Mouse (Mus musculus) WW6 (cell line): ENCODE measurements around the gene Otub2.
A peak's percentile ranks its signal among the peaks of the same experiment; 100 is the strongest.

Source experiments
- DNase-seq: peaks from one replicate; pipeline ENCODE4 v3.0.0-alpha.2; 2013; ENCODE audit warnings: low read depth, low spot score

Gene Otub2

DNA sequence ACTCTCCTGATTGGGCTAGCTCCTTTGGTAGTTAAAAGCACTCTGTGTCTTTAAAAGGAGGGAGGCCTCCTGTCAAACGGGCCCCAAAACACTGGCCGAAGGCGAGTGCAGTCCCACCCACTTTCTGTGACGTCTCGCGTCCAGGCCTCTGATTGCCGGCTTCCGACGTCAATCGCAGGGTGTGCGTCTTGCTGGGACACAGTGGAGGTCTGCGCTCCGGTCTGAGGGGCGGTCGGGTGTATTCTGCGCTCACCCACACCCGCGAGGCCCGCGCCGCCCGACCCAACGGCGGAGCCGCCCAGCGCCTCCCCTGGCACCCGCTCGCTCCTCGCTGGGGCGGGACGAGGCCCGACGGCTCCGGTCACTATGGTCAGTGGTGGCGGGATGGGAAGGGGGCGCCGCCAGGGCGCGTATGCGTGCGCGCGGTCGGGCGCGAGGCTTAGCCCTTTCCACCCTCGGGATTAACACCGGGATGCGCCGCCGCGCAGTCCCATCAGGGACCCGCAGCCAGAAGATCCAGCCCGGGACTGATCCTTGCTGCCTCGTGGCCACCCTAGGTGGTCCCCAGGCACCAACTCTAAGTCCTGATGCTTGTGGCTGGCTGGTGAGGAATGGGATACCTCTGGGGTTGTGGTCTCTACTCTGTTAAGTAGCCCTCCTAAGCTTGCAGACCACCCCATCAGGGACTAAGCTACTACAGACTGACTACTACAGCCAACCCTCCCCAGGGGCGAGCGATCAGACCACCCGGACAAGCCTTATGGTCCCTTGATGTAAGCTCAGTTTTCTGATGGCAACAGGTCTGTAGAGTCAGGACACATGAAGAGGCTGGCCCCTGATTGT lies at the start of gene Otub2:
Gene Otub2 (plus strand): TSS at position 178 of the 843 bp plus-strand sequence.
- peak; percentile 85 for DNase-seq

DNA sequence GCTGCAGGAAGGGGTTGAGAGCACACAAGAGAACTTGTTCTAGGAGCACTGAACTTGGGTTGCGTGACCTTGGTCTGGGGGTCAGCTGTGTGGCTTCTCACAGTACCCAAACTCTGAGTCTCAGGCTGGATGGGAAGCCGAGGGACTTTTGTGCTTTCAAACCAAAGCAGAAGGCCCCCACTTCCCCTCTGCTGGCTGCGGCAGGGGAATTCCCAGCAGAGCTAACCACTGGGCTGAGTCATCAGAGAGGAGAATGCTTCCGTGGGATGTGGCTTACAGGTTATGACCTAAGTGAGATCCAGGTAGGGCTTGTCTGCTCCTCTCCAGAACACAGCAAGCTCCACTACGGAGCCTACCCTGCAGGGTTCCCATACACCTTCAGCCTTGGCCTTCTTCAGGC lies 47.3 kb upstream of the Otub2 start:
- no peak for DNase-seq

DNA sequence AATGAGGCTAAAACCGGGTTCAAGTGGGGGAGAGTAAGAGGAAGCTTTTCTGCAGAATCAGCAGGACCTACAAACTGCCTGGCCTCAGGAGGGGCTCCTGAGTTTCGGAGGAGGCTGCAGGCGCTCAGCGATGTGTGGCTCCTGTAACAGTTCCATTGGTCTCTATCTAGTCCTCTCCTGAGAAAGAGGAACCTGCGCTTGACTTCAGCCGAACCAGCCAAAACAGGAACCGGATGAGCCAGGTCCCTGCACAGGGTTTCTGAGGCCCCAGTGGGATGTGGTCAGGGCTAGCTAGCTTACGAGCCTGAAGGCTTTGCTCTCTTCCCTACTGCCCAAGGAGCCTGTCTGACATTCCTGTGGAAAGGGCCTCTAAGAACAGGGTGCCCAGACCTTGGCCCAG lies 45.0 kb upstream of the Otub2 start:
- no peak for DNase-seq

DNA sequence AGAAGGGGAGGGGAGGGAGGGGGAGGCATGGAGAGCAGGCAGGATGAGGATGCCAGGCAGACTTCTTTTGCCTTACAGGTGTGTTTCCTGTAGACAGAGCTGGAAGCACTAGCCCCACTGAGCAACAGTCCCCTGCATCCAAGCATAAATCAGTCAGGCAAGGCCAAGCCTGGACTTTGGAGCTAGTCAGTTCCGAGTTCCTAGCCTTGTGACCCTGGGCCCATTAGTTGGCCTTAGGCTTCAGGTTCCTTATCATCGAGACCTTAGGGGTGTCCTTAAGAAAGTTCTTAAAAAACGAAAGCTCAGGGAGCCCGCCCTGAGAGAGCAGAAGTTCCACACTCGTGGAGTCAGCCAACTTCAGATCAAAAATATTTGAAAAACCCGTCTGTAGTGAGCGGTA lies 43.5 kb upstream of the Otub2 start:
- no peak for DNase-seq

DNA sequence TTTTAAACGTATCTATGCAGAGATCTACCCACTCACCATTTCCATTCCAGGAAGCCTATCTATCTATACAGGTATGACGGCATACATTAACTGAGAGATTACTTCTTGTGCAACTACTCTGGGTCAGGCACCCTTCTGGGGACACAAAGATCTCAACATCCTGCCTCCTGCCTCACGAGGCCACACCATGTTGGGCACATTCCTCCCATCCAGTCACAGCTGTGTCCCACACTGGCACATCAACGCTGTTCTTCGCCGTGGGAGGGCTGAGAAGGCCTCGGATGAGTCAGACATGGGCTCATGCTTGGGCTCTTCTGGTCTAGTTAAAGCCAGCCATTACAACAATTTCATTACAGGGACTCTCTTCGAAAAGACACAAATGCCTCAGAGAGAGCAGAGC lies 41.5 kb upstream of the Otub2 start:
- DNase-seq = no peak

DNA sequence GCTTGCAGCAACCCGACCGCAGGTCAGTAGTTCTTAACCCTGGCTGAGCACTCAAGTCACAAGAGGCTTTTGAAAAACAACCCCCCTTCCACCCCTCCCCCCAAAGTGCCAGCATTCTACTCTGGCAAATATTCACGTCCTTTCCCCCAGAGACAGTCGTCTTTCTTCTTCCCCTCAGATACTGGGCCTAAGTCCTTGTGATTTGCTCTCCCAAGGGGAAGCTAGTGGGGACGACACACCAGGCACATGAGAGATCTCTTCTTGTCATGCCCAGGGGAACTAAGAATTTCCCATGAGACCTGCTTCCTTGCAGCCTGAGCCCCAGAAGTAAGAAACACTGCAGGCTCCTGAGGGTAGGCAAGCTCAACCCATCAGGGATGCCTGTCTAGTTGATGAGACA lies 41.1 kb upstream of the Otub2 start:
- no peak for DNase-seq

DNA sequence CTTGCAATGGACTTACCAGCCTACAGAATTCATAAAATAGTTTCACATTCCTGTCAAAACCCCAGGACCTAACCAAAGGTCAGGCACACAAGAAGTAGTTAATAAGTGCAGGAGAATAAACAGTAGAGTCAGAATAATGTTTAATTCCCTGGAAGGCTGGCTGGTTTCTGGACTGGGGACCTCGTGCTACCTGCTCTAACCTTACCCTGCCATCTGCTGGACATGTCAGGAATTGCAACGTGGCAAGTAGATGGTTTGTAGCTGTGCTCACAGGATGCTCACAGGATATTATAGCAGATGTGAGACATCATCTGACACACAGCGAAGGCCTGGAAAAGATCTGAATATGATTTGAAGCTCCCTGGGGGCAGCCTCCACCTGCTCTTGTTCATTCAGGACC lies 40.0 kb upstream of the Otub2 start:
- no peak for DNase-seq

DNA sequence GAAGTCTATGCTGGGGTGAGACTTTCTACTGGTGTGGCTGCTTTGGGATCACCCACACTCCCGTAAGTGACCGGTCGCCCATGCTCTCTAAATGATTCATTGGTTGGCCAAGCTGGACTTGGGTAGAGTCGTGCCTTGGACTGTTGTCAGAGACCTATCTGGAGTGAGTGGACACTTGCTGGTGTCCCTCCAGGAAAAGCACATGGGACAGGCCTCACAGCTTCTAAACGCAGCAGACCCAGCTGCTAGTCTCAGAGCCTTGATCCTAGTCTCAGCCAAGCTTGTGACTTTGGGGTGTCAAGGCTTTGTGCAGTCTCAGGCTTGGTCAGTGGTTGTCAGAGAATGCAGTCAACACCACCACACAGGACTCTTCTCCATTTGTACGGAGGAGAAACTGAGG lies 35.7 kb upstream of the Otub2 start:
- DNase-seq = no peak

DNA sequence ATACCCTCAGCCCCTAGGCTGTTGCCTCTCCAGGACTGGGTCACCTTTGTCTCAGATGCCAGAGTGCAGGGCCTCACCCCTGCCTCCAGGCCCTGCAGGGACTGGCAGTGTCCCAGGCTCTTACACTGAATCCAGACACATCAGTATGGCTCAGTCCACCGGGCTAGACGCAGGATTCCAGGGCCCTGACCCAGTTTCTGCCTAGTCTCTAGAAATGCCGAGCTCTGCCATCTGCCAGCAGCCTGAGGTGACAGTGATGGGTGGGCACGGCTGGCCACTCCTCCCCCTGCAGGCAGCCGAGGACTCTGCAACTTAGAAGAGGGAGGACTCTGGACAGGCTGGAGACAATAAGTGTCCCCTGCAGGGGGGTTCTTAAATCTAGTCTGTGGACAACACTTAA lies 34.9 kb upstream of the Otub2 start:
- DNase-seq = no peak

DNA sequence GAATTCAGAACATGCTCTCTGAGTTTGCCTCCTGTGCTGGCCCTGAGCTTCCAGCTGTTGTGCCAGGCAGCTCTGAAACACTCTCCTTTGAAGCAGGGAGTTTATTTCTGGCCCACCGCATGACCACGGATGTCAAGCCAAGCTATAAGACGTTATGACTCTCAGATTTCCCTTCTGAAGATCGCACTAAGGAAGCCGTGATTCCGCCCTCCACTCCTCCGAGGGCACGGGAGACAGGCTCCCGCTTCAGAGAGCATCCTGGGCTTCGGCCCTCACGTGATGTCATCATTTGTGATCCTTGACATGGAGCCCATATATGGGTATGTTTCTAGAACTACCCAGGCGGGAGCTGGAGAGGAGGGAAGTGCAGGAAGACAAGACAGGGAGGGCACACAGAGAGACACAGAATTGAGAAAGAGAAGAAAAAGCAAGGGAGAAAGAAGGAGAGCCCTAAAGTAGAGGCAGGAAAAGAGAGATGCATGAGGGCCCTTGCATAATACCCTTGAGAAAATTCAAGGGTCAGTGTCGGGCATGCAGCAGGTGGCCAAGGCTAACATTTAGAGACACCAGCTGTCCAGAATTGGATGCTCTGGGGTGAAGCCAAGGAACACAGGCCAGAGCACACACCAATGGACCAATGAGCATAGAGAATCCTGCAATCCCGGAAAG lies 32.6 kb upstream of the Otub2 start, which contains the start of gene Asb2:
Gene Asb2 (minus strand): TSS at position 256 of the 669 bp plus-strand sequence.
- DNase-seq = no peak

DNA sequence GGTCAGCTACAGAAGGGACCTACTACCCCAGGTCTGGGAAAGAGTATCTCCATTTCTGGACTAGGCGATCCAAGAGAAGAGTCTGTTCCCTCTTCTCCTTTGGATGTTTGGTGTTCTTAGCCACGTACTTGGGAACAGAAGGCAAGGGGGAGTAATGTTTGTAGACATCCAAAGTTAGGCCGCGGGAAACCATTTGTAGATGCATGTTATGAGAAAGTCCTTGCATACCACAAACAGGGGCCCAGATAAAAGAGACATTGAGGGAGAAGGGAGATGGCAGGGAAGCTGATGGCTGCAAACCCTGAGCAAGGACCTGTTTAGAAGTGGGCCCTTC lies 32.1 kb upstream of the Otub2 start:
- DNase-seq = no peak

DNA sequence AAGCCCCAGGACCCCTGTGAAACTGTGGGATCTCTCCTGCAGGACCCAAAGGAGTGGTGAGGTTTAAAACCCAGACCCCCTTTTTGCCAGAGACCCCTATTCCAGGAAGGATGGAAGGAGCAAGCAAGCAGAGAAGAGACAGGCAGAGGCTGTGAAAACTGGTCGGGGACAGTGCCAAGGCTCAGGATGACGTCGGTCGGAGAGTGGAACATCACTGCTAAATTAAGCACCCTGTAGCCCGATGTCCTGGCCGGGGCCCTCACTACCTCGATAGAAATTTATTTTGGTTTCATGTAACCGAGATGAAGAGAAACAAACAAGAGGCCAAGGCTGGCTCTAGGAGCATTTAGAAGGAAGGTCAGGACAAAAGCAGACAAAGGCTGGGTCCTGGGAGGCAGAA lies 30.3 kb upstream of the Otub2 start:
- DNase-seq = no peak

DNA sequence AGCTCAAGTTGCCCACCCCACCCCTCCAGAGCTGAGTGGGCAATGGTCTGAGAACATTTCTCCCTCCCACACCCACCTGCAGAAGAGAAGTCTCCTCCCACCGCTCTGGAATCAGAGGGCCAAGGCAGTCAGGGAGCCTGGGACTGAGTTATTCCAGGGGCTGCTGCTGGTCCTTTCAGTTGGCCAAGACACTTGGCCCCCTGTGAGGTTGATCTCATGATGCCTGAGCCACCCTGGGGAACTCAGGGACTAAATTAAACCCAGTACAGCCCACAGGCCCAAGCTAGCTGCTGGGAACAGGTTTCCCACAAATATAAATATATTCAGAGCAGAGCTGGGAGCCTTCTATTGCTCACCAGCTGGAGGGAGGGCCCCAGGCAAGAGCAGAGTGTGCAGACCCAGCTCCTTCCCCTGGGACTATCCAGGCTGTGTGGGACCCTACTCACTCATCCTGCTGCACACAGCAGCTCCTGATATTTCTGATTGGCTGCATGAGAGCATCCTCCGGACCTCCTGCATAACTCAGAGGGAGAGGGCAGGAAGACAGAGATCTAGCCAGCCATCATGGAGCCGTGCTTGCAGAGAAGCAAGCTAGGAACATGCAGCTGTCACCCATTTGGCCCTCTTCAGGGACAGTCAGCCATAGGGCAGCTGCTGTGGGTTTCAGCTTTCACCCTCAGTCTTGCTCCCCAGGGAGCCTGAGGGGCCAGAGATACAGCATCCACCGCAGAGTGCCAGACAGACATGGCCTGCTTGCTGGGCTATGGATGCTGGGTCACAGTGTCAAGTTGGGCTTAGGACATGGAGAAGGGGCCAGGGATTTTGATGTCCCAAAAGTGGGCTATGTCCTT lies 29.3 kb upstream of the Otub2 start:
- no peak for DNase-seq

DNA sequence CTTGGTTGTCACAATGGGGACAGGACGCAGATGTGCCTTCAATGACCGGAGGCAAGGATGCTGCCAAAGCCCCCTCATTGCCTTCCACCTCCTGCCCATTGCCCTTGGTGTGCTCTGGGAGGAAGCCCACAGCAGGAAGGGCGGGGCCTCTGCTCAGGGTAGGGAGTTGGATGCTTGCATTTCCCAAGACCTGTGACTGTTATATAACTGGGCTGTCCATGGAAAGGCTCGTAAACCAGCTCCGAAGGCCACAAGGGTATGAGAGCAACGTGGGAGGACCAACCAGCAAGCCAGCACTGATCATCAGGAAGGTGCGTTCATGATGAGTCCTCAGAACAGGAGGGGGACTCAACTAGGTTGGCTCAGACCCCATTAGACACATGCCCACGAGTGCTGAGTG lies 27.7 kb upstream of the Otub2 start:
- no peak for DNase-seq

DNA sequence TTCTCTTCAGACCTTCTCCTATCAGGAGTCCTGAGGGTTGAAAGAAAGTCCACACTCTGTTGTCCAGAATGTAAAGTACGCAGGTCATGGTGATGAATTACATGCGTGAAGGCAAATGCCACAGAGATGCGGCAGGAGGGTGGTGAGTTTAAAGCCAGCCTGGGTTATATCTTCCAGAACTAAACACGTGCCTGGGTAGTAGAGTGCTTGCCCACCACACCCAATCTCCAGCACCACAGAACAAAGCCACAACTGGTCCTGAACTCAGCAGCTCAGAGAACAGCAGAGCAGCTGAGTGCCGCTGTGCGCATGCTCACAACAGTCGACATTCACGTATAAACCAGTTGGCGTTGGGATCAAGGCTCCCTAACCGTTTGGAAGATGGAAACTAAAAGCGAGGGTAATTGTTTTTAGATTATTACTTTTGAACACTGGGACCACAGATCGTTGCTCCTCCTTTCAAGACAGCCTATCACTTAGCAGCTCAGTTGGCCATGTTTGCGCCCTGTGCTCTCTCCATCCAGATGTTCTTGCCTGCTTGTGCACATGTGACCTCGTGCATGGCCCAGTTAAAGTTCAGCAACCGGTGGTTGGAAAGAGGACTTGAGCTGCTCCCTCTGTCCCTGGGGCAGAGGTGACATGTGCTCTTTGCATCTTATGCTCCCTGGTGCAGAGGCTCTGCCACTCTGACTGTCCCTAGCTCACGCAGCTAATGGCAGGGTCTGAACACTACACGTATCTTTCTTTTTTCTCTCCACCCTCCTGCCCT lies 26.8 kb upstream of the Otub2 start:
- DNase-seq = no peak

DNA sequence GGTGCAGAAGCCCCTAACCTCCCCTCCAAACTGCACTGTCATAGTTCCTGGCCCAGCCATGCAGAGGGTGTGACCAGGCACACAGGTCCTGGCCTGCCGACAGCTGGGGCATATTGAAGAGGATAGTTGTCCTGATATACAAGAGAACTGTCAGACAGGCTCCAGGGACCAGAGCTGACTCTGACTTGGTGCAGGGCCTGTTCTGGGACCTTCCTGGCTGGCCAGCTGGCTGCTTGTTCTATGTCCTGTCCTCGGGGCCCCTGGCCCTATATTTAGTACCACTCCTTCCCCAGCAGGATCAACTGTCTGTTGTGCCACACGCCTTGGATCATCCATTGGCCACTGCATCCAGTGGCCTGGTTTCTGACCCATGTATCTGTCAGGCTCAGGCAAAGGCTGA lies 26.1 kb upstream of the Otub2 start:
- no peak for DNase-seq

DNA sequence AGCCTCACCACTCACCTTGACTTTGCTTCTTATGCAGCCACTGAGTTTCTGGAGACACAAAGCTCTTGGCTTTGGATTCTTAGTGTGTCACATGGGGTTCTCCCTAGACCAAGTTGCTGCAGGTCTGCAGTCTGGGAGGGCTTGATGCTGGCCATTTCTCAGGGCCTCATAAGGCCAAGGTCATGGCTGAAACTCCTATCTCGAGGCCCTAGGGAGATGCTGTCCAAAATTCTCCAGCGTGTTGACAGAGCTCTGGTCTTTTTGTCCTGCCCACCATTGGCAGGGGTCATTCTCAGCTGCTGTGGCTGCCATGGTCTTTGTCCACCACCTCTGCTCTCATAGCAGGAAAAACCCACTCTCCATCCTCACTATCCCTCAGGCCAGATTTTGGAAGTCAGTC lies 21.3 kb upstream of the Otub2 start:
- DNase-seq = no peak

DNA sequence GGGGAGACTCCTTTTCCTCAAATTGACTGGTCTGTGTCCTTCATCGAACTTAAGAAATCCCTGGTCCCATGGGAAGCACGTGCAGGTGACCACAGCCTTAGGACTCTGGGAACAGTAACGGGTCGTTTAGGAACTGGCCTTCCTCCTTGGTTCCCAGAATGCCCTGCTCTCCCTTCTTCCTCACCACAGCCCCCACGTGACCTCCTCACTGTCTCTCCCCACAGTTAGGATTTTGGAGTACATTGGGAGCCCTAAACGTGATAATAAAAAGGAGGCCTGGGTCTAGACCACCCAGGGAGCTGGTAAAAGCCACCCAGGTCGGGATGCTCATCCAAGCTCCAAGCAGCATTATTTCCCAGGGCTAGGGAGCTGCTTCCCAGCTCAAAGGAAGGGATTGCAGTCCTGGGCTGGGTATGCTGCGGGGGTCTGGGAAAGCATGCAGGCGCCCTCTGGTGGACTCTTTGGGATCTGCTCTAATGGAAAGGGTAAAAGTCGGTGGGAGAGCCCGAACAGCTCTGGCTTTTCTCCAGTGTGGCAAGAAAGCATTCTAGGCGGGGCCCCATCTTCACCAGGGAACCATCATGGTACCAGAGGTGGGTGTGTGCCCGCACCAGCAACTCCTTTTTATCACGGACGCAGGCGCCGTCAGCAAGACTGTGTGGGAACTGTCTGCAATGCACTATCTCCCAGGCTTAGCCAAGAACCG lies 20.7 kb upstream of the Otub2 start:
- DNase-seq = peak; percentile 50

DNA sequence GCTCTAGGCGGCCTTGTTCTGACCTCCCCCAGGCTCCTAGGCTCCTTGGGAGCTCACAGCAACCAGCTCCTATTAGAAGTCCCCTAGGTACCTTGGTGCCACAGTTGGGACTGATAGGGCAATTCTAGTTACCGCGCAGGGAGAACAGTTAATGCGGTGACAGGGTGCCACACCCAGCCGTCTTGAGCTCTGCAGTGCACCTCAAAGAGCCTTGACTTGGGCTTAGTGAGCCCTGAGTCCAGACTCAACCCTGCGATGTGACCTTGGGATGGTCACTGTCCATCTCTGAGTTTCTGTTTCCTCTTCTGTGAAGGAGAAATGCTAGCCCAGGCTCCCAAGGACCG lies 20.2 kb upstream of the Otub2 start:
- DNase-seq = no peak

DNA sequence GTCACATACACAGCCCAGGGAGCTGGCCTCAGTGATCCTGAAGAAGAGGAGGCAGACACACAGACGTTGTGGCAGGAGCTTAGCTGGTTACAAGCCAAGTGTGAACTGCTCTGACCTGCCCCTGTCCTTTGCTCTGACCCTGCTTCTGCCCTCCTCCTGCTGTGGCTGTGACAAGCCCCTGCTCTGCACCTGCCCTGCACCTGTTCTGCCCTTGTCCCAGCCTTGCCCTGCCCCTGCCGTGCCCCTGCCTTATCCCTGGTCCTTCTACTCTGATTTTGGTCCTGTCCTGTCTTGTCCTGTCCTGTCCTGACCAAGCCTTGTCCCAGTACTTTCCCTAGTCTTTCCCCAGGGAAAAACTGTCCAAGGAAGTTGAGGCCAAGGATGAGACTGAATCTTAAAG lies 19.7 kb upstream of the Otub2 start:
- no peak for DNase-seq

DNA sequence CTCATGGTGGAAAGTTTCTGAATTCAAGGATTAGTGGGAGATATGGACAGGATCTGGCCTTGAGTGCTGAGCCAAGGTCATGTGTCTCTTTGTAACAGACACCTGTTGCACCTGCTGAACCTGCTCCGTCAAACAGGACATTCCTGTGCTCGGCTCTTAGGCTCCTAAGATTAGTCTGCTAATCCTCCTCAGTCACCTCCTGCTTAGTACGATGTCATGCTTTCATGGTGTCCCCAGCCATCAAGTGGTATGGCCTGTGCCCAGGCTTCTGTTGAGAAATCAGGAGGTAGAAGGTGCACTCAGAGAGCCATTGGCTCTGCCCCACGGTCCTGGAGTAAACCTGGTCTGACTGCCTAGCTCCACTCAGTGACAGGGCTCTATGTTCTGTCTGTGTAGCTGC lies 17.6 kb upstream of the Otub2 start:
- no peak for DNase-seq
